Mouse (Mus musculus) adrenal gland, postnatal 36 days (tissue): ENCODE data around the gene Gosr2. TPM values are rescaled to one million over a fixed set of nuclear protein-coding genes. Genes with fewer than 3 reads are reported as not detected.

Experiments used
- DNase-seq, 2 experiments: peaks; one replicate each; pipeline ENCODE4 v3.0.0; 2021; ENCODE audit warnings: mixed read lengths in 1 of 2
- long read RNA-seq, 2 experiments: library from polyadenylated mRNA; stranded (forward); transcript quantifications; one replicate each; pipeline ENCODE4 v2.0.0; 2021; ENCODE audit warnings: borderline sequencing depth in 2 of 2
- total RNA-seq, 2 experiments: library from RNA; stranded (reverse); gene quantifications; 2 replicates each; pipeline ENCODE4 v1.2.3; 2021

Gosr2 gene
- 10 to 100 TPM; 90.4 to 93.9 TPM for total RNA-seq
- long read RNA-seq, experiment 1, transcript Gosr2-201 (6 exons, 3,266 nt) = major isoform, 59 of 87 reads
- long read RNA-seq, experiment 1, transcript Gosr2-203 (5 exons, 917 nt) = minor isoform, 5 of 87 reads
- long read RNA-seq, experiment 1, partial matches to known transcripts = 3 of 87 reads
- long read RNA-seq, experiment 1, other reads (novel, unspliced or antisense) = 18 of 87 reads
- long read RNA-seq, experiment 2, transcript Gosr2-201 (6 exons, 3,266 nt) = major isoform, 28 of 41 reads
- long read RNA-seq, experiment 2, partial matches to known transcripts = 3 of 41 reads
- long read RNA-seq, experiment 2, other reads (novel, unspliced or antisense) = 7 of 41 reads

GRCm38 (mm10) chr11:103697565-103698176 is at the start of gene Gosr2:
TSS of gene Gosr2 (minus strand) at chr11:103697898.
- DNase-seq = peak; percentile 92 to 93

GRCm38 (mm10) chr11:103735046-103735781 is 37.5 kb upstream of the Gosr2 start:
- DNase-seq = no peak

GRCm38 (mm10) chr11:103734411-103735045 is 36.8 kb upstream of the Gosr2 start:
- no peak for DNase-seq

GRCm38 (mm10) chr11:103733961-103734360 is 36.3 kb upstream of the Gosr2 start:
- peak in 1 of 2 experiments; percentile 37 for DNase-seq

- DNase-seq = no peak
Measured at GRCm38 (mm10) chr11:103733069-103733468, 35.4 kb upstream of the Gosr2 start.

GRCm38 (mm10) chr11:103732306-103732705 is 34.6 kb upstream of the Gosr2 start:
- no peak for DNase-seq

- DNase-seq = no peak
Measured at GRCm38 (mm10) chr11:103731594-103731993, 33.9 kb upstream of the Gosr2 start.

- DNase-seq = no peak
Measured at GRCm38 (mm10) chr11:103729282-103729985, 31.7 kb upstream of the Gosr2 start.

- no peak for DNase-seq
Measured at GRCm38 (mm10) chr11:103724331-103724771, 26.7 kb upstream of the Gosr2 start.

GRCm38 (mm10) chr11:103722040-103722481 is 24.4 kb upstream of the Gosr2 start:
- DNase-seq = no peak

GRCm38 (mm10) chr11:103721468-103722039 is 23.9 kb upstream of the Gosr2 start:
- peak; percentile 9 to 20 for DNase-seq

- DNase-seq = no peak
Measured at GRCm38 (mm10) chr11:103719436-103719835, 21.7 kb upstream of the Gosr2 start.

GRCm38 (mm10) chr11:103716971-103717370 is 19.3 kb upstream of the Gosr2 start:
- DNase-seq = no peak

GRCm38 (mm10) chr11:103714074-103714473 is 16.4 kb upstream of the Gosr2 start:
- no peak for DNase-seq

- DNase-seq = peak in 1 of 2 experiments; percentile 19
Measured at GRCm38 (mm10) chr11:103711851-103712587, 14.3 kb upstream of the Gosr2 start.

GRCm38 (mm10) chr11:103709982-103710381 is 12.3 kb upstream of the Gosr2 start:
- DNase-seq = no peak

GRCm38 (mm10) chr11:103707005-103707404 is 9.3 kb upstream of the Gosr2 start:
- DNase-seq = peak; percentile 60 to 66

- DNase-seq = no peak
Measured at GRCm38 (mm10) chr11:103698226-103698625, 528 bp upstream of the Gosr2 start.

GRCm38 (mm10) chr11:103696851-103697564 is 690 bp downstream of the Gosr2 start:
- DNase-seq = no peak

GRCm38 (mm10) chr11:103693241-103693640 is 4.5 kb downstream of the Gosr2 start:
- DNase-seq = no peak
